Mouse (Mus musculus): Measurements from ENCODE around the gene Gm49450. TPM values are rescaled to one million over a fixed set of nuclear protein-coding genes. Genes with fewer than 3 reads are reported as not detected.
A peak's percentile ranks its signal among the peaks of the same experiment; 100 is the strongest.

Gene Gm49450
- not detected in 2 replicates for polyA plus RNA-seq (2015; fragmentation: Nextera tagmentation; extraction: Ambion mirVana)

DNA sequence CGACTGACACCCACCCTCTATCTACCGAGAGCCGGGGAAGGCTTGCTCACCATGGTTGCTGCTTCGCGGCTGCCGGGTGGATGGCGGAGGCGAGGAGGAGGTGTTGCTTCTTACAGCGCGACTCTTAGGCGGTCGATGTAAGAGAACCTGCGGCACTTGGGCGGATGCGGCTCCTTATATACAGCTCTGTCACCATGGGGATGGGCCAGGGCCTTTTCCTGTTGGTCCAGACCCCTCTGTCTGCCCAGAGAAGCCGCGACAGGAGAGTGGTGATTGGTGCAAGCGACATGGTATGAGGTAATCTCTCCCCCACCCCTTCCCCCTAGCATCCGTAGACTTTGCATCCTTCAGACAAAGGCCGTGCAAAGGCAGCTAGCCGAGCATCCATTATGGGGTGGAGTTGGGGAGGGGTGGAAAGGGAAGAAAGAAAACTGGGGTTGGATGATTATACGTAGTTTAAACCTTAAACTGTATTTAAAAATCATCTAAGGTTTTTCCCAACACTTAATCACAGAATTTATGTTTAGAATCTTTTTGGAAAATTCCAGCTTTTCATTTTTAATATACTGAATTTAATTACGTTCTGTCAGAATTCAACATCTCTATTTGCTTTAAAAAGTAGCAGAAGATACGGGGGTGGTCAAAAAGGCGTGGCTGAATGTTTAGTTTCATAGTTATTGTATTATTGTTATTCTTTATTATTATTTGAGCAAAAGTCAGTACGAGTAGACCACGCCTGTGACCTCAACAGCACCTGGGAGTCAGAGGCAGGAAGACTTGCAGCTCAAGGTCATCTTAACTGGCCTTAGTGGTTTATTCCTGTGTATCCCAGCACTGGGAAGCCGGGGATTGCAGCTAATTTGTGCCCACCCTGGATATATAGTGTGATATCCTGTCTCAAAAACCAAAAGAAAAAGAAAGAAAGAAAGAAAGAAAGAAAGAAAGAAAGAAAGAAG, at the start of gene Gm49450, which contains the start of gene Tuba1a:
TSS of gene Gm49450 (minus strand) at position 151 of the 956 bp plus-strand sequence.
TSS of gene Tuba1a (minus strand) at position 303 of the 956 bp plus-strand sequence.
- peak within 1 kb of the TSS; percentile 76 for H3K4me3 ChIP-seq (replicated peaks)
- no peaks in the 10 kb centered on the region for H3K9me3 ChIP-seq
- H3K27me3 ChIP-seq (replicated peaks), result no peaks in the 10 kb centered on the region
- peak within 1 kb of the TSS; percentile 62 for H3K4me2 ChIP-seq
- peak; percentile 97 for ATAC-seq (ENCODE audit: insufficient read depth, low FRiP score, low read depth)
- peak within 1 kb of the TSS; percentile 82 for H3K9ac ChIP-seq
- H3K27ac ChIP-seq, result peak within 1 kb of the TSS; percentile 97
- H3K36me3 ChIP-seq, result no peaks in the 10 kb centered on the region
- WGBS, result 5% methylated on average over 28 of the region's 28 CpGs
- H3K4me1 ChIP-seq, result peaks cover 5% of the 10 kb centered on the region; the same call in 1 of the 2 replicates

DNA sequence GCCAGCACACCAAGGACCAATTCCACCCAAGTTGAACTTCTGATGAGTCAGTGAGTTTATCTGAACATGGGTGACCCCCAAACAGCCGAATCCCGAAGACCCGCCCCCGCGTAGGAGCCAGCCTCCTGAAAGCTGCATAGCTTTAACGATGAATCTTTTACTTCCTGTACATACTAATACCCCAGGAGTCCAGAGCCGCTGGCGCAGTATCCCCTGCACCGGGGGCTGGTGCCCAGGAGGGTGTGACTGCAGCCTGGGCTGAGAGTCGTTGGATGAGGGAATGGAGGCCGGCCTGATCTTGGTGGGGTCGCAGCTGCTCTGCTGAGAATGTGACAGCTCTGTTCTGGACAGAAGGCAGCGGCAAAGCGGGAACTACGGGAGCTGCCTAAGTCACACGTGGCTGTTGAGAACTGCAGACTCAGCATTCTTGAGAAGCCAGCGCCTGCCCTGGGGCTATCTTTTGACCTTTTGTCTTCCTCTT, 48.1 kb upstream of the Gm49450 start:
- Histone ChIP-seq H3K9me3 (no peaks in the 10 kb centered on the region), H3K4me3 (replicated peaks) (peak overlapping the region; percentile 24; the same call in 1 of the 2 replicates), H3K4me1 (peaks cover 11% of the 10 kb centered on the region), H3K27ac (no peak overlapping the region), H3K4me2 (peak overlapping the region; percentile 63), H3K9ac (no peak overlapping the region), H3K27me3 (replicated peaks) (no peaks in the 10 kb centered on the region), H3K36me3 (no peaks in the 10 kb centered on the region)
- WGBS, result 11% methylated on average over 17 of the region's 17 CpGs
- peak; percentile 19; the same call in 1 of the 2 replicates for ATAC-seq (ENCODE audit: insufficient read depth, low FRiP score, low read depth)

DNA sequence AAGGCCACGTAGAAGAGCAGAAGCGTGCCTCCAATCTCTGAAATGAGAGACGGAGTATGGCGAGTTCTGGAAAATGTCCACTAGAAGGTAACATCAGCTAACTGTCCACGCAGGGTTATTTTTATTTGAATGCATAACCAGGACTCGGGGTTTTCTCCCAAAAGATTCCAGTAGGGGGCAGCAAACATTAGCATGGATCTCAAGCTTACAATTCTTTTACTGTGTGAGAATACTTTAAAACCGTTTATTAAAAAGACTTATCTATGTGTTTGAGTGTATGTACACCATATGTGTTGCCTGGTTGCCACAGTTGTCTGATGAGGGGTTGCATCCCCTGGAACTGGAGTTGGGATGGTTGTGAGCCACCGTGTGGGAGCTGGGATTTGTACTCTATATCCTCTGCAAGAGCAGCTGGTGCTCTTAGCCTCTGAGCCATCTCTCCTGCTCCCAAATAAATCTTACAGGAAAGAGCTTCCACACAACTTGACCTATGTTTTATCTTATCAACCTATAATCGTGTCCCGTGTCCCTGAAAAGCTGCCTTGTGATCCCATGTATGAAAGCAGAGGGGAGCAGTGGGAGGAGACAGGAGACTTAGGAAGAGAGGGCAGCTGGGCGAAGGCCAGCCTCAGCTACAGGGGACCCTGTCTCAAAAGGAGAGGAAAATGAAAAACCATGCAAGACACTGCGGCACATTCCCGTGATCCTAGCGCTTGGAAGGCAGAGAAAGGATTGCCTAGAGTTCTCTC, 47.4 kb upstream of the Gm49450 start:
- WGBS, result 42% methylated on average over 14 of the region's 14 CpGs
- no peaks in the 10 kb centered on the region for H3K27me3 ChIP-seq (replicated peaks)
- no peaks in the 10 kb centered on the region for H3K9me3 ChIP-seq
- no peak for ATAC-seq (ENCODE audit: insufficient read depth, low FRiP score, low read depth)
- H3K36me3 ChIP-seq, result no peaks in the 10 kb centered on the region
- no peak overlapping the region for H3K4me3 ChIP-seq (replicated peaks)
- peak overlapping the region; percentile 11; the same call in 1 of the 2 replicates for H3K27ac ChIP-seq
- peak overlapping the region; percentile 63 for H3K4me2 ChIP-seq
- peaks cover 11% of the 10 kb centered on the region for H3K4me1 ChIP-seq
- H3K9ac ChIP-seq, result no peak overlapping the region

DNA sequence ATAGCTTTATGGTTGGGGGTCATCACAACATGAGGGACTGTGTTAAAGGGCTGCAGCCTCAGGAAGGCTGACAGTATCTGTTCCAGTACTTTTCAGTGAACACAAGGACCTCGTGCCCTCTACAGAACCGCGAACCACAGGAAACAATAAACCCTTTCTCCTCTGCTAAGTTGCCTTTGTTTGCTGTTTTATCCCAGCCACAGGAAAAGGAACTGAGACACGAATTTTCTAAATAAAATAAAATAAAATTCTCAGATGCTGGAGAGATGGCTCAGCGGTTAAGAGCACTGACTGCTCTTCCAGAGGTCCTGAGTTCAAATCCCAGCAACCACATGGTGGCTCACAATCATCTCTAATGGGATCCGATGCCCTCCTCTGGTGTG, 45.4 kb upstream of the Gm49450 start:
- Histone ChIP-seq H3K4me1 (peaks cover 11% of the 10 kb centered on the region), H3K9me3 (no peaks in the 10 kb centered on the region), H3K36me3 (no peaks in the 10 kb centered on the region), H3K27me3 (replicated peaks) (no peaks in the 10 kb centered on the region), H3K27ac (no peak overlapping the region), H3K4me2 (no peak overlapping the region), H3K4me3 (replicated peaks) (no peak overlapping the region), H3K9ac (no peak overlapping the region)
- WGBS, result 47% methylated on average over 6 of the region's 6 CpGs
- ATAC-seq (ENCODE audit: insufficient read depth, low FRiP score, low read depth), result no peak

DNA sequence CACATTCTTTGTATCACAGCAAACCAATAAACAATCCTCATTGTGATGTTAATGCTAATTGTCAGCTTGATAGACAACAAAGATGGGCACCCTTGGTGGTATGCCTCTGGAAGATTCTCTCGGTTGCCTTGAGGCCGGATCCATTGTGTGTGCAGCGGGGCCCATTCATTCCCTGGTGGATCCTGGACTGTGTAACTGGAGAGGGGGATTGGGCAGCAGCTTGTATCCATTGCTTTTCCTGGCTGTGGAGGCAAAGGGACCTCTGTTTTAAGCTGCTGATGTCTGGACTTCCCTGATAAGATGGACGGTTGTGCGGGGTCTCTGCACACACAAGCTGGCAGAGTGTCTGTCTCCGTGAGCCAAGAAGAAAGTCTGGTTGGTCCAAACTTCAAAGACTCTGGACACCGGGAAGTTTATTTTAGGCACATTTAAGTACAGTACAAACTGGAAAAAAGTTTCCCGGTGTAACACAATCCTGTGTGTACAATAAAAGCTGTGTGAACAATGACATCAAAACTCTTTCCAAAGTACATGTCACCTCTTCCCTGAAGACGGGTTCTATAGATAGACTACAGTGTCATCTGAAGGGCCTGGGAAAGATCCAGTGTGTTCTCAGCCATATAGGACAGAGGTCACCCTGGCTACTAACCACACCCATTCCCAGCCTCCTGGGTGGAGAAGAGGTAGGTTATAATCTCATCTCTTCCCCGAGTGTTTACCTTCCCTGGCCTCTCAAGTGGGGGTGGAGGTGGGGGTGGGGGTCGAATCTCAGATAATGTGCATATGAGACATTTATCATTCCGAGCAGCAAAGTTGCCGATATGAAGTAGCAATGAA, 44.8 kb upstream of the Gm49450 start:
- H3K27ac ChIP-seq, result no peak overlapping the region
- no peaks in the 10 kb centered on the region for H3K9me3 ChIP-seq
- H3K4me3 ChIP-seq (replicated peaks), result no peak overlapping the region
- no peaks in the 10 kb centered on the region for H3K36me3 ChIP-seq
- no peak overlapping the region for H3K9ac ChIP-seq
- no peaks in the 10 kb centered on the region for H3K27me3 ChIP-seq (replicated peaks)
- no peak for ATAC-seq (ENCODE audit: insufficient read depth, low FRiP score, low read depth)
- WGBS, result 32% methylated on average over 13 of the region's 13 CpGs
- peaks cover 11% of the 10 kb centered on the region for H3K4me1 ChIP-seq
- H3K4me2 ChIP-seq, result no peak overlapping the region

DNA sequence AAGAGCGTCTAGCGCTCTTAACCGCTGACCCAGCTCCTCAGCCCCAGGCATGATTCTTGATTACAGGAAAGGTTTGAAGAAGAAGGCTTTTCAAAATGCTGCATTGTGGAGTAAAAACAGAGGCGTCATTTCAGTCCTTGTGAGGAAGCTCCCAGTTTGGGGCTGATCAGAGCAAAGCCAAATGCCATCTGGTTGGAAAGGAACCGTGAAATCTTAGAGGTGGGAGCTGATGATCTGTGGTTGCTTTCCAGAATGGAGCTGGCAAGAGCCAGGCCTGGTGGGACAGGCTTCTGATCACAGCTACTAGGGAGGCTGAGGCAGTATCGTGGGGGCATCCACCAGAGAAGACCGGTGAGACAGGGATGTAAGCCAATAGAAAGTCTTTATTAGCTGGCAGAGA, 43.5 kb upstream of the Gm49450 start:
- Histone ChIP-seq H3K9me3 (no peaks in the 10 kb centered on the region), H3K4me3 (replicated peaks) (no peak overlapping the region), H3K27me3 (replicated peaks) (no peaks in the 10 kb centered on the region), H3K36me3 (no peaks in the 10 kb centered on the region), H3K9ac (no peak overlapping the region), H3K4me2 (no peak overlapping the region), H3K27ac (no peak overlapping the region), H3K4me1 (peaks cover 11% of the 10 kb centered on the region)
- 84% methylated on average over 7 of the region's 7 CpGs for WGBS
- no peak for ATAC-seq (ENCODE audit: insufficient read depth, low FRiP score, low read depth)

DNA sequence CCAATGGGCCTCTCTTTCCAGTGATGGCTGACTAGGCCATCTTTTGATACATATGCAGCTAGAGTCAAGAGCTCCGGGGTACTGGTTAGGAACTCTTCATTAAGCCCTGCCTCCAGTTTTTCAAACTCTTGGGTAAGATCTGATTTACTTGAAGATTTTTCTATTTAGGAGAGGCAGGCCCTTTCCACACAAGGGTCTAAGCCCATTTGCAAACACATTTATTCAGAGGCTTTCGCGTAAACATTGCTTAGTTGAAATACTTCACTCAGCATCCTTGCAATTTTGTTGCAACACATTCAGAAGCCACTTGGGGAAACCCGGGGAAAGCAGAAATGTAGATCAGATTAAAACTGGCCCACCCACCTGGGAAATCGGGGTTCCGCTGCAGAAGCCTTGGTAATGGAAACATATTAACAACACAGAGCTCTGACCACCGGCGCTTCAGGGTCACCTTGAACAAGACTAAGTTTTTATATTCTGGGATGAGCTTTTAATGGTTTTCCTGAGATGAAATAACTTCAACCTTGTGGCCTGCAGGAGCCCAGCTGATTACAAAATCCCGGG, 41.7 kb upstream of the Gm49450 start:
- no peak for ATAC-seq (ENCODE audit: insufficient read depth, low FRiP score, low read depth)
- Histone ChIP-seq H3K9me3 (no peaks in the 10 kb centered on the region), H3K9ac (no peak overlapping the region), H3K4me1 (peaks cover 11% of the 10 kb centered on the region; the same call in 1 of the 2 replicates), H3K36me3 (no peaks in the 10 kb centered on the region), H3K27me3 (replicated peaks) (no peaks in the 10 kb centered on the region), H3K4me2 (no peak overlapping the region), H3K27ac (no peak overlapping the region), H3K4me3 (replicated peaks) (no peak overlapping the region)
- 81% methylated on average over 9 of the region's 9 CpGs for WGBS

DNA sequence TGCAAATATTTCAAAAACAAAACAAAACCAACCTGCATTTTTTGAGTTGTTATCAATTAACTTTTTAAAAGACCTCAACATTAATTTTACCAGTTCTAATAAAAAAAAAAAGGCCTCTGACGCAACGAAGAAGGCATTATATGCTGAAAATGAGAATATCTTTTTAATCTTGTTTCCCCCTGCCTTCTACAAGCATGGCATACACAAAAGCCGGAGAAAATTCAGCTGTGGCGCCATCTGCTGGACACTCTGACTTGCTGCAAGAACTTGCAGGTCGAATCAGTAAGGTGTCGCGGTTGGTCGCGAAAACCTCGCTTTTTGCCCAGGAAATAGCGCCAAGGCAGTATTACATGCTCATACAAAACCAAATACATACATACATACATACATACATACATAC, 40.5 kb upstream of the Gm49450 start:
- ATAC-seq (ENCODE audit: insufficient read depth, low FRiP score, low read depth), result no peak
- H3K4me3 ChIP-seq (replicated peaks), result no peak overlapping the region

DNA sequence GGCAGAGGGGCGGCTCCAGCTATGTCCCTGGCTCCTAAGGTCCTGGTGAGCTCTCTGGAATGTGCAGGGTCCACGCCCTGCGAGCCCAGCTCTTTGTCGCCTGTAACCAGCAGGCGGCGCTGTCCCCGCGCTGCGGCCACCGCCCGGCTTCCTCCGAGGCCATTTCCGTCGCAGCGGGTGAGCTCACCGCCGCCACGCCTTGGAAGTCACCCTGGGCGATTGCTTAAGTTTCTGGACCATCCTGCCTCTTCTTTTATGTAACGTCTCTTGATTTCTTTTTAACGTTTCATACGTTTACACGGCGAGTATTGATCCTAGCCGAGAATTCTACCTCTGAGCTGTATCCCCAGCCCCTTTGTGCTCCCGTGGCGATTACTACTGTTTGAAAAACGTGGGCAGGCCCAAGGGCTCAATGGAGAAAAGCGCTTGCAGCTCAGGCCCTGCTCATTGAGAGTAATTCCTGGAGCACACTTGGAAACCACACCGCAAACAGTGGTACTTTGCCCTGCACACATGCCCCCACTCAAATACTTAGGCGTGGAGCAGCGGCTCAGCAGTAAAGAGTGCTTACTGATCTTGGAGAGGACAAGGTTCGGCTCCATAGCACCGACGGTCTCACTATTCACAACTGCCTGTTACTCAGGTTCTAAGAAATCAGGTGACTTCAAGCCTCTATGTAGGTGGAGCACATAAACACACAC, 39.9 kb upstream of the Gm49450 start:
- Histone ChIP-seq H3K4me2 (peak overlapping the region; percentile 62), H3K36me3 (no peaks in the 10 kb centered on the region), H3K4me3 (replicated peaks) (peak overlapping the region; percentile 31), H3K4me1 (peaks cover 12% of the 10 kb centered on the region; the same call in 1 of the 2 replicates), H3K9ac (no peak overlapping the region), H3K27me3 (replicated peaks) (no peaks in the 10 kb centered on the region), H3K9me3 (no peaks in the 10 kb centered on the region), H3K27ac (peak overlapping the region; percentile 91)
- peak; percentile 90 for ATAC-seq (ENCODE audit: insufficient read depth, low FRiP score, low read depth)
- WGBS, result 5% methylated on average over 35 of the region's 35 CpGs

More for the DNA sequence above, 40.5 kb upstream of the Gm49450 start:
- Histone ChIP-seq H3K4me1 (peaks cover 12% of the 10 kb centered on the region; the same call in 1 of the 2 replicates), H3K9me3 (no peaks in the 10 kb centered on the region), H3K27ac (no peak overlapping the region; the same call in 1 of the 2 replicates), H3K9ac (no peak overlapping the region), H3K36me3 (no peaks in the 10 kb centered on the region), H3K27me3 (replicated peaks) (no peaks in the 10 kb centered on the region), H3K4me2 (peak overlapping the region; percentile 62; the same call in 1 of the 2 replicates)
- 3% methylated on average over 11 of the region's 11 CpGs for WGBS

DNA sequence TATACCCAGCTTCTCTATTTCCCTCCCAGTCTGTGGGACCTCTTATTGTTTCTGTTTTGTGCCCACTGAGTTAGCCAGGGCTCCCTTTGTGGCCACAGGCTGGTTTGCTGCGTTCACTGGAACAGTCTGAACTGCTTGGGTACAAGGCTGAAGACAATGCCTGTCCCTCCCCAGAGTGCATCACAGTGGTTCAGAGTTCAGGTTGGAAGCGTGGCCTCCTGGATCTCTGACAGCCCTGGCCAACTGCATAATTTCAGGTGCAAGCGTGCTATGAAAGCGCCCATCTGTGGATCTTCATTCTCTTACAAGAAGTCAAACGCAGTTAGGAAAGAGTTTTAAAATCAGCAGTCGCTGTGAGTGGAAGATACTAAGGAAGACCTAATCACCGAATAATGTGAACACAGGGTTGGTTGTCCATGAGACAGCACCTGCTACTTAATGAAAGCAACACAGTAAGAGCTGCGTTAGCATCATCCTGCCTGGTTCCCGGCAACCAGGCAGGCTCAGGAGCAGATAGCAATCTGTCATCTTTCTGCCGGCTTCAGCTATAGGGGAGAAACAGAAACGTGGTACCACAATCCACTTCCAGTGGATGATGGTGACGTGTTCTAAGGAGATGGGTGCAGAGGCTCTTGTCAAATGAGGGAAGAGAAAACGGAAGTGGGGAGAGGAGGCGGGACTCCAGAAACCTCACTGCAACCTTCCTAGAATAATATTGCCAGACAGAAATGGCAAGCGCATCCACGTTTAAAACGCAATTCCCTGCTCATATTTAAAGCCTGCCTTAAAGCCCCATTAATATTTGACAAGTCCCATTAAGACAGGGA, 38.9 kb upstream of the Gm49450 start:
- no peak overlapping the region for H3K9ac ChIP-seq

More for the DNA sequence above, 38.9 kb upstream of the Gm49450 start:
- peak; percentile 40; the same call in 1 of the 2 replicates for ATAC-seq (ENCODE audit: insufficient read depth, low FRiP score, low read depth)
- H3K4me1 ChIP-seq, result peaks cover 12% of the 10 kb centered on the region; the same call in 1 of the 2 replicates
- WGBS, result 28% methylated on average over 17 of the region's 17 CpGs
- H3K4me2 ChIP-seq, result peak overlapping the region; percentile 62
- H3K27me3 ChIP-seq (replicated peaks), result no peaks in the 10 kb centered on the region
- peak overlapping the region; percentile 91; the same call in 1 of the 2 replicates for H3K27ac ChIP-seq
- H3K36me3 ChIP-seq, result no peaks in the 10 kb centered on the region
- H3K9me3 ChIP-seq, result no peaks in the 10 kb centered on the region
- peak overlapping the region; percentile 31 for H3K4me3 ChIP-seq (replicated peaks)

All from stomach, embryonic 15.5 days (tissue).